Mouse (Mus musculus) G1E-ER4 (cell line): ENCODE data around the gene Sulf2. TPM values are rescaled to one million over a fixed set of nuclear protein-coding genes. Genes with fewer than 3 reads are reported as not detected.

Source experiments
- GATA1 ChIP-seq: IDR thresholded peaks from one replicate; pipeline ENCODE4 v1.8.0; 2012; ENCODE audit warnings: low read length, inconsistent platforms
- polyA plus RNA-seq: library from polyadenylated mRNA; stranded (reverse); fragments of >175 nt; gene quantifications from 2 replicates; pipeline ENCODE4 v1.2.3, GENCODE M21; 2012

Gene Sulf2
- polyA plus RNA-seq, 1 experiment: not detected

- no peak for TF ChIP-seq GATA1
Observed at GRCm38 (mm10) chr2:166157767-166158561, 2.5 kb upstream of the Sulf2 start.

- no peak for TF ChIP-seq GATA1
Observed at GRCm38 (mm10) chr2:166157144-166157543, 1.7 kb upstream of the Sulf2 start.

- TF ChIP-seq GATA1: no peak
Observed at GRCm38 (mm10) chr2:166156122-166156521, 659 bp upstream of the Sulf2 start.

- no peak for TF ChIP-seq GATA1
Observed at GRCm38 (mm10) chr2:166154749-166155453, 562 bp downstream of the Sulf2 start.

DNA sequence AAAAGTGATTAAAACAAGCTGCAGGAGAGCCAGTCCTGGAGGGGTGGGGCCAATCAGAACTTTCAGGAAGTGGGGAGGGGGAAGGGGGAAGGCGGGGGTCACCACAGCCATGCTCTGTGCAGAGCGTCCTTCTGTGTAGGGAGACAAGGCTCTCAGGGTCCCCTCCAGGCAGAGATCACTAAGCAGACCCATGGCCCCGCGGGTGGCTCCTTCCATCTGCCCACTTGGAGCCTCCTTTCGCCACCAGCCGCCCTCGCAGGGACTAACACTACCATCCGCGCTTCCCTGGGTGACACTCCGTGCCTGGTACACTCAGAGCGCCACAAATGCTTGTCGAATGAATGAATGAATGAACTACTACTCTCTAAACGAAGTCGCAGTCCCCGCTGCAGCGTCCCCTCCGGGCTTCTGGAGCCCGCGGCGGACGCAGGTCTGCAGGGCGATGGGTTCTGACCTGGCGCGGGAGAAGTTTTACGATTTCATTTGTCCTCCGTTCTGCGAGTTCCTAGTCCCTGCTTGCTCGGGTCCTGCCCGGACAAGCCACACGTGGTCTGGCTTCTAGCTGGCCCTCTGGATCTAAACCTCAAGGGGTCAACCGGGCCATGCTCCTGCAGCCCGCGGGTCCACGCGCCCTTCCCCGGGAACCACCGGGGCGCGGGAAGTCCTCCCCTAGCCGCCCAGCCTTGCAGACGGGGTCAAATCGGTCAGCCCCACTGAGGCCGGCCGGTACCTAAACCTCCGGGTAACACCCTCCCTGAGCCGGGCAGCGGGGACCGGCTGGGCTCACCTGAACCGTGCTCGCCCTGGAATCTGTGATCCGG, 1.4 kb downstream of the Sulf2 start:
- TF ChIP-seq GATA1: no peak

- no peak for TF ChIP-seq GATA1
Observed at GRCm38 (mm10) chr2:166153399-166153793, 2.1 kb downstream of the Sulf2 start.

DNA sequence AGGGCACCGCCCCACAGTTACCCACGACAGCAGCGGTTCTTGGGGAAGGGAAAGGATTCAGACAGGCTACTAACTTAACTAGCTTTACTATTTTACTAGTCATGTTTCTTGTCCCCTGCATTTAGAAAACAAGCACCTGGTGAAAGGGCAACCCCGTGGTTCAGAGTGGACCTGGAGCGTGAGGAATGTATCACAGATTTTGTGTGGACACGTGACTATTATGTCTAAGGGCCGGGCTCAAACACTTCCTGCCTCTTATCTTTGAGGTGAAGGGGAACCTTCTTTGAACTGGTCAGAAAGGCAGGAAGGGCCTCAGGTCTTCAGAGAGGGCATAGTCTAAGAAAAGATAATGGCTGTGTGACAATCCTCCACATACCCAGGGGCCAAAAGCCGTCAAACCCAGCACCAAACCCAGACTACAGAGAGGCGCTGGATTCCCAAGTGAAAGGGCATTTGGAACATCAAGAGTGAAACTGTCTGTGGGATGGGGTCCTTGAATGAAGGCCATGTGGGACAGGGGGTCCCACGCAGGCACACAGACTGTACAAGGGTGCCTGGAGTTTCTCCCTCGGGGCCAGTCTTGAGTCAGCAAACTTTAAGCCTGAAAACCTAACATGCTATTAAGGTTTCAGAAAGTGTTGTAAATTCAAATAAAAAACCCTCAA, 2.6 kb downstream of the Sulf2 start:
- TF ChIP-seq GATA1: no peak

- no peak for TF ChIP-seq GATA1
Observed at GRCm38 (mm10) chr2:166151510-166152473, 3.7 kb downstream of the Sulf2 start.

- TF ChIP-seq GATA1: no peak
Observed at GRCm38 (mm10) chr2:166150584-166150983, 4.9 kb downstream of the Sulf2 start.

DNA sequence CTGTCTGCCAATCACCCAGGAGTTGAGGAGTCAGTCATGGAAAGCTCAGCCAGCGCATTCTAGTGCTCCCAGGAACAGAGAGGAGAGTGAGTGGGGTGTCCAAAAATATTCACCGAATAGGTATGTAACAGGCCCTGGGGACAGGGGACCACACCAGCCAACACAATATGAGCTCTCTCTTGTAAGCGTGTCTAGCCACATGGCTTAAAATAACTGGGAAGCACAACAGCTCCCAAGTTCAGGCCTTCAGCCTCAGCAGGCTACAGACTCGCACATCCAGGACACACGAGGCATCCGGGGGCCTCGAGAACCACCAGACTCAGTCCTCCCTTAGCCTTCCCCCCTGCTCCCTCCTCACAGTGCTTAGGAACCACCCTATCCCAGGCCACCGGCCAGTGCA, 6.0 kb downstream of the Sulf2 start:
- no peak for TF ChIP-seq GATA1

GRCm38 (mm10) chr2:166148672-166149332, 6.7 kb downstream of the Sulf2 start:
- TF ChIP-seq GATA1: no peak

GRCm38 (mm10) chr2:166147930-166148651, 7.4 kb downstream of the Sulf2 start:
- TF ChIP-seq GATA1: no peak

DNA sequence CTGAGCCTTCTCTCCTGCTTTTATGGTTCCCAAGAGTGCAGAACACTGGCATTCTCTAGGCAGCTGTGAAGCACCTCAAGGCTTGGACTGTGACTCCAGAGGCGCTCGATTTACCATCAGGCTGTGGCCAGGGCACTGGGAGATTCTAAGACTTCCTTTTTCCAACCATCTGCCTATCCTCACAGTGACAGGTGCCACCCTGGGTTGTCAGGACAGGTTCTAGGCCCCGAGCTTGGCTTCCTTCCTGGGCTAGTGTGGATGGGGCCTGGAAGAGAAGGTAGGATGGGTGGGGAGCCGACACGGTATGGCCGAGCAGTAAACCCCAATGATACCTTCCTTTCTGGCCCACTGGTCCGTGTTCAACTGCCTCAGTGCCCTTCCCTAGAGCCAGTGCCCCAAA, 9.0 kb downstream of the Sulf2 start:
- no peak for TF ChIP-seq GATA1

DNA sequence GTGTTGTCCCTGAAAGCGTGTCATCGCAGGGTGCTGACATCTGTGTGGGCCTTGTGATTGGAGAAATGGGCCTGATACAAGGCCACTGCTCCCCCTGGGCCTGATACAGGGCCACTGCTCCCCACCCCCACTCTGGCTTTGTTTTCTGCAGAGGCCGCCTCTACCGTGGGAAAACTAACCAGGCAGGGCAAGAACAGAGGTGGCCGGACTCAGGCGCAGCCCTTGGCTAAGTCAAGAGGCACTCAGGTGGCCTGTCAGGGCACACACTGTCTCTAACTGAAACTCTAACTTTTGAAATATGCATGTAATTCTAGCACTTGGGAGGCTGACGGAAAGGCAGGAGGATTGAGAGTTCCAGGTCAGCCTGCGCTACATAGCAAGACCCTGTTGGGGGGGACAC, 10.4 kb downstream of the Sulf2 start:
- no peak for TF ChIP-seq GATA1
